14 mouse cellular contexts compared by ENCODE assay signal in the genomic region with DNA sequence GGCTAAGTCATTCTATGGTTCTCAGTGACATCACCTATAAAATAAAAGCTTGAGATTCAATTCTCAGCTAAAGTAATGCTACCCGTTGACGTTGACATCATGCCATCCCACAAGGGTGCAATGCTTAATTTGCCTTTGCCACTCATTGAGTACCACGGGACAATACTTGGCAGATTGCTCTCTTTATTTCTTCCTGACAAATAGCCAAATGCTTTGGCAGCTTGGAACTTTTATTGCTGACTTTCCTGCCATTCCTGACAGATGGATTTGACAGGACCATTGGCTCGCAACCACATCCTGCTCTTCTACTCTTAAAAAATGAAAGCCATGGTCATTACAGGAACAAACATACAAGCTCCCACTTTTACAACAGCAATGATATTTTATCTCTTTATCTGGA.
A peak's percentile ranks its signal among the peaks of the same experiment; 100 is the strongest.
DNase-seq lines count a peak whose midpoint lies in the region.
"Had no signal": no experiment of that assay in that cellular context is flagged by ENCODE, and none has a peak within 500 bp of the region (broad histone marks: within the 10 kb centered on the region; RNA-seq: fewer than 3 reads in every experiment).

No protein-coding gene starts in this region.

- DNase-seq in cerebellum, postnatal 10 days, result peak; percentile 64 to 74
- DNase-seq in cerebellum, postnatal 36 days, result no peak
- DNase-seq in left cerebral cortex, postnatal 4 days, result peak; percentile 11
- DNase-seq in left cerebral cortex, postnatal 10 days (ENCODE audit: extremely low spot score in 1 of 2, low spot score in 2 of 2), result no peak
- DNase-seq in adipocyte (ENCODE audit: low spot score), result peak; percentile 79
- DNase-seq in fat pad, adult 2 months (ENCODE audit: extremely low read depth, low read depth, low spot score), result peak; percentile 10
- no peak for DNase-seq in thymus, postnatal 25 days
- DNase-seq: gastrocnemius, postnatal 14 days; heart, adult 18-20 months; heart, postnatal 14 days; kidney, adult 9 months; kidney, postnatal 14 days; liver, postnatal 0 days; thymus, adult 18-20 months had no signal

- intact Hi-C loops in left cerebral cortex, postnatal 4 days (cut with DNase I), result no loop called here
- intact Hi-C loops in left cerebral cortex, postnatal 10 days (cut with DNase I), result no loop called here

Comparison
In these comparisons a context has a peak if more than half of its experiments do, and no peak if none do; other contexts are left out.
1. DNase-seq: peak in cerebellum, postnatal 10 days (2 of 2), left cerebral cortex, postnatal 4 days (single experiment), adipocyte (single experiment) and fat pad, adult 2 months (single experiment); none in cerebellum, postnatal 36 days (0 of 2), left cerebral cortex, postnatal 10 days (0 of 2) and thymus, postnatal 25 days (single experiment).